Mouse (Mus musculus): Measurements from ENCODE around the gene Trpc7.

DNA sequence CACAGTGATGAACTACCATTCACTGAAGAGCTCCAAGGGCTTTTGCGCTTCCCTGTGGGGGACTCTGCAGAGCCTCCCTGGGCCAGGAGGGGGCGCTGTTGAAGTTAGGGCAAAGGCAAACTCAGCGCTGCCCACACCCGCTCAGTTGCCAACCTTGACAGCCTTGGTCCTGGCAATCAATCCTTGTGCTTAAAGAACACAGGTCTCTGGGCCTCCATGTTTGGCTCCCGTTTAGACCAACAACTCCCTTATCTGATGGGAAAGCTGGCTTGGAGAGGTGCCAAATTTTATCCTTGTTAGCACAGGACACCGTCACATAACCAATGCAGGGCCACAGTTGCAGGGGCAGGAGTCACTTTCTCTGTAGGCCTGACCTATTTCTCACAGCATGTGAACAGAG lies 139.9 kb downstream of the Trpc7 start:
- TF ChIP-seq POLR2A (IDR thresholded peaks at IDR 0.05; ENCODE audit: borderline replicate concordance, extremely low read depth, low read depth, low read length) (no peak), CTCF (IDR thresholded peaks at IDR 0.05; ENCODE audit: insufficient read depth, low read length) (peak; percentile 18; the same call in 1 of the 2 replicates)

All from lung, adult 2 months (tissue).